Mouse (Mus musculus) frontal cortex, postnatal 25 days (tissue): ENCODE measurements around the gene Clrn2.

Experiments
- DNase-seq, 2 experiments: peaks; one replicate each; pipeline ENCODE4 v3.0.0; 2022; ENCODE audit warnings: low spot score in 2 of 2

Clrn2 gene

DNA sequence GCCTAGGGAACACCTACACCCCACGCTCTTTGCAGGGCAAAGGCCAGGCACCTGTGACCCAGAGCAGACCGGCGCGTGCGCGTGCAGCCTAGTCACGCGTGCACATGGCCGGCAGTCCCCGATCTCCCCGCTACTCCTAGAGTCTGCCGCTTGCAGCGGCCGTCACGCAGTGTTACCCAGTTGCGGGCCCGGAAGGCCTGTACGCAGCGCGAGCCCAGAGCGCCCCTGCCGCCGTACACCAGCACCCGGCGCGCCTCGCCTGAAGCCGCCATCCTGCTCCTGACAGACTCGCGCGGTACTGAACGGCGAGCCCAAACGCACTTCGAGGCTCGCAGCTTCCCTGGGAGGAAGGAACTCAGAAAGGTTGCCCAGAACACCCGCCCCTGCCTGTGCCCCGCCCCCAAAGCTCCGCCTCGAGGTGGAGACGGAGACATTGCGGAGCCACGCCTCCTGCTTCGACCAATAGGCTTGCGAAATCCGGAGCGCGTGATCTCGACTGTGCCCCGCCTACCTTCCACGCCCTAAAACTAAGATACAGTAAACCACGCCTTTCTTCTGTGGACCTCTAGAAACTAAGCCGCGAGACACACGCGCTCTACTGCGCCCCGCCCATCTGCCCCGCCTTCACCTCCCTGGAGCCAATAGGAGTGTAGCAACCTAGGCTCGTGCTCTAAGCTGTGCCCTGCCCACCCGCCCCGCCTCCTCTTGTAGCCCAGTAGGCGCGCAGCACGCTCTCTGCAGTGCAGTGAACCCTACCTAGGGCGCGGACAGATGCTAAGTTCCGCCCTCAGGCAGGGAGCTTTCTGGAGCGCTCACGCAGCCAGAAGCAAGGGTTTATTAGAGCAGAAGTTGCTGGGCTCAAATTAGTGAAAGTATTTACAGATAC, 3.5 kb upstream of the Clrn2 start, which contains the start of gene Qdpr:
Gene Qdpr (minus strand): TSS at position 406 of the 886 bp plus-strand sequence.
- peak; percentile 72 to 85 for DNase-seq

DNA sequence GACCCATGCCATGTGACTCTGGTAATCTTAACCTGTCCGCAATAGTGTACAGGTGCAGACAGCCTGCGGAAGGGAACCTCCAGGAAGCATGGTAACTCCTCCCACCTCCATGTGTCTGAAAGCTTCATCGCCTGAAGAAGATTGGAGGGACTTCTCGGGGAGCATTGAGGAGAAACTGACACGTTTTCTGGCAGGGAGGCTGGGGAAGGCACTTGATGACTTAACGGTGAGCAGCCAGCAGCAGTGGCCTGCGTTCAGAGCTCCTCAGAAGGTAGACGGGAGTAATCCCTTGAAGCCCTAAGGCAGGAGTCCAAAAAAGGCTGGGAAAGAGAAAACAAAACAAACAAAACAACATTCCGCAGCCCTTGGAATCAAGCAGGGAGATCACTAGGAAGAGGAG, 905 bp downstream of the Clrn2 start:
- DNase-seq = no peak

DNA sequence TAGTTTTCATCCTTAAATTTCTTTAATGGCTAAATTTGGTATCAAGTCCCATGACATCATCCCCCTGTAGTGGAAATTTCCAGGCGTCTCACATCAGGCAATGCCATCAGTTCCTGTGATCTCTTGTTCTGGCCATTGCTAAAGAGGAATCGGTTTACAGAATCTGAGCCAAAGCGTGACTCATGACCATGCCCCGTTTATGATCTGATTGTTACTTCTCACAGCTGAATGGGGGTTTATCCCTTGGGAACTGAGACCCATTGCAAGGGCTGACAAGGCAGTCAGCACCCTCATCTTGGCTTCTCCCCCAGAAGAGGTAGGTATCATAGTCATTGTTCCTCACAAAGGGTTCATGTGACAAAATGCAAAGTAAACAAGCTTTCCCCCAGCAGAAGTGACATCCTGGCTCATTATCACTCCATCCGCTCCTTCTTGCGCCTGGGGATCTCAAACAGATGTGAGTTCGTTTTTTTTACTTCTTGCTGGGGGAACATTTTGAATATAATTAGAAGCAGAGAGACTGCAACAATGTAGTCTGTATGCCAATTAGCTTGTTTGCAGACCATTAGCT, 19.4 kb downstream of the Clrn2 start:
- DNase-seq = no peak

DNA sequence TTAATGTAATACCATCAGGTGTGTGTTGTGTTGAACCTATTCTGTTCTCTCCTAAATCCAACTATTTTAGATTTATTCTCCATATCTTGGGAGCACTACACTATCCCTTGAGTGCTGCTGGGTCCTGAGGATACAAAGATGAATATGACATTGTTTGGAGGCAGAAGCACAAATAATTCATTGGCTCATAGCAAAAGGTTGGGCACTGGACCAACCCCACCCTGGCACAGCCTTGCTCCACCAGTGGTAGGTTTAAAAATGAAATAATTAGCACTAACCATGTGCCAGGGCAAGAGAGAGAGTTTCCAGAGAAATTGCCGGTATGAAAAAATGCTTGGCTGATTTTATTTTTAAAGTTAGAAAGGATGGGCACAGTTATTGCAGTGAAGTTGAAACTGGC, 20.0 kb downstream of the Clrn2 start:
- DNase-seq = no peak

DNA sequence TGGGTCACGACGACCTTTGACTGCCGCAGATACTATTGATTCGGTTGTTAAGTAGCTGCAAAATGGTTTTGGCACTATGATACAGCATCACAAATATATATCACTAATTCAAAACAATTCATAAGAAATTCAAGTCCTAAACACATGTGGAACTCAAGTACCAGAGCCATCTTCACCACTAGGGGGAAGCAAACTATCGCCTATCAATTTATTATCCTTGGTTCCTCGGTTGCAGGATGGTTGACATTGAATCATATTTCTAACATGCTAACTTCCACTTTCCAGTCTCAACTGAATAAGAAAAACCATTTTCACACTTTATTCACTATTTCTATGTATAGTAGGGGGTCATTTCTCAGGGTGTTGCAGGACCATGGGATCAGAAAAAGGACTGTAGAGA, 20.7 kb downstream of the Clrn2 start:
- no peak for DNase-seq

DNA sequence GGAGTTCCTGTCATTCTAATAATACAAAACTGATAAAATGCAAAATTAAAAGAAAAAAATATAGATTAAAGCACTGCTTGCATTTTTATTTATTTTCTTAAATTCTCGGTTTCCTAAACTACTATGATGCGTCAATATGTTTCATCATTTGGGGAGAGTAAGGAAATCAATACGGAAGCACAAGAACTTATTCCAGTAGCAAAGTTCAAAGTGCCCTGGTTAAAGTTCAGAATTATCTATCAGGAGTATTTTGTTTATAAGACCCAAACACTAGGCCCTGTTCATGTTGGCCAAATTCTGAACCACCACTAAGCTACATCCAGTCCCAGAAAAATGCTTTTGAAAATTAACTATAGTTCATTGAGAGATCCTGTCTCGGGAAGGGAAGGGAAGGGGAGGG, 21.2 kb downstream of the Clrn2 start:
- no peak for DNase-seq

DNA sequence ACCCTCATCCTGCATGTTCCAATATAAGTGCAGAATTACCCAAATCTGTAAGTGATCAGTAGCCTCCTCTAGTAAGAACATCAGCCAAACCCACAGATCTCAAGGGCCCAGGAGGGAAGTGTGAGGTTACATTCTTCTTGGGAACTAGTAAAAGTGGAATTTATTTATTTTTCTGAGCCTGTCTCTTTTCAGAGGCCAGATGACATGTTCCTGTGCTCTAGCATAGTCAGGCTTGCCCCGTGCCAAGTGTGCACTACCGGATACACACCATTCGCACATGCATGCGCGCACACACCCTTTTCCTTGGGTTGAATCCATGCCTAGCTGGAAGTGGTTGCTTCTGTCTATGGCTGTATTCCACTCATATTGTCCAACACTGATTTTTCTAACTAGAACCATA, 22.2 kb downstream of the Clrn2 start:
- no peak for DNase-seq

DNA sequence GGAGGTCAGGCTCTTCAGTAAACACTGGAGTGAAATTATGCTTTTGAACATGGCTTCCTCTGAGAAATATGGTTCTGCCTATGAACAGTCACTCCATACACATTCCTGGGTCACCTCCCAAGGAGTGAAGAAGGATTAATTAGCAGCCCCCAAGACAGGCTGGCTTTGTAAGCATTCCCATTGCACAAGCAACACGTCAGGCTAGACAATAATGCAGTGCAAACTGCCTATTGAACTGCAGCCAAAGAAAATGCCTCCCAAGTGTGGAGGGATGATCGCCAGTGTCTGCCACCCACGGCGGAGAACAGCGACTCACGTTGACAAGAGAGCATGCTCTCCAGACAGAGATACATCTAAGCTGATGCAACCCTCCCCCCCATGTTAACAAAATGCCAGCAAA, 22.7 kb downstream of the Clrn2 start:
- no peak for DNase-seq

DNA sequence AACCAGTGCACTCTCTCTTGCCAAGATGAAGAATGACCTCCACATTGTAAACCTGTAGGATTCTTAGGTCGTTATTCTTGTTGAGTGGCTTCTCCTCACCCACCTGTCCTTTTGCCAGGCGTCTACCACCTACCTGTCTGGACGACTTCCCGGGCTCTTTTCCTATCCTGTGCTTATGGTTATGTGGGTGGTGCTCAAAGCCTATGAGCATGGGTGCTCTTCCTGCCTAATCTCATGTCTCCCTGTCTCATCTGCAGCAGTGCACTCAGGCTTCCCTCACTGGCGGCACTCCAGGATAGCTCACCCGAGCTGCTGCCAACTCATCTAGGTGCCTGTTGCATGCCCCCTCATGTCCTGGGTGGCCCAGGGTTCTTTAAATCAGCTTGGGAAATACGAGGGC, 24.1 kb downstream of the Clrn2 start:
- DNase-seq = no peak

DNA sequence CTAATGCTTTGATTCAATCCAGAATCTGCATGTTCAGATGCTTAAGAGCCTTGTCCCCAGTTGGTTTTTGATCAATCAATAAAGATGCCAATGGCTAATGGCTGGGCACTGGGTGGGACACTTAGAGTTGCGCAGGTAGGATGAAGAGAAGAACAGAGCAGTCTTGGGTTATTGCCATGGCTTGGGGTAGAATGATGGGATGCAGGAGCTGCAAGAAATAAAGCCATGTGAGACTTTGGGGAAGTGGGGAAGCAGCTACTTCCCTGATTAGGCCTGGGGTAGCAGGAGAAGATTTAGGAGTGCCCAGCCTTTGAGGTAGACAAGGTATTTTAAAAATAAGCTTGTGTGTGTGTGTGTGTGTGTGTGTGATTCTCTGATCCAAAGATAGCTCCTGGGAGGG, 26.5 kb downstream of the Clrn2 start:
- no peak for DNase-seq

DNA sequence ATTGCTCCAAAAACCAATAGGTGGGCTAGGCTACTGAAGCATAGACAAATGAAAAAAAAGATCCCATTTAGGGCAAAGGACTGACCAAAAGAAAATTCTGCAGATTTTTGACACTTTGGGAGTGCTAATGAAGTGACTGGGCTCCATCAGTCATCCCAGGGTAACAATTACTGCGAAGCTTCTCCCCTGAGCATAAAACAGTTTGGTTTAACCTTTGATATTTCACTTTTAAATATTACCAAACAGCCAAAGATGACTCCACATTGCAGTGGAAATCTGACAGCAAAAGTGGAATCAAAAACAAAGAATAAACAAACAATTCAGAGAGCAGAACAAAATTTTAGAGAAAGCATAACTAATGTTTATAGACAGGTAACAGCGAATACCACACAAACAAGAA, 27.6 kb downstream of the Clrn2 start:
- no peak for DNase-seq

DNA sequence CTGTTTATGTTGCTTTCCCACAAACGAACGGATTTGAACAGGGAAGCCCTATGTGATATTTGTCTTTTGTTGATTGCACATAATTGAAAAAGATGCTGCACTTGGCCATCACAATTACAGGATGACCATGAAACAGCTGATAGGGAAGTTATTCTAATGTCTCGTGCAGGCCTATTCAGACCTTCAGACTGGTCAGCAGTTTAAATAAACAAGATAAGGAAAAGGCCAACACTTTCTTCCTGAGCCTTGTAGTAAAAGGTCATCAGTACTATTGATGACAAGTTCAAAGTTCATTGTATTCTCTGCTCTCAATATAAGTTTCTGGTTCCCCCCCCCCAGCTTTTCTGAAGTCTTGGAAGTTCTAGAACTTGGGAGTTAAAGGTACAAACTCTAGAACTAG, 29.1 kb downstream of the Clrn2 start:
- no peak for DNase-seq

DNA sequence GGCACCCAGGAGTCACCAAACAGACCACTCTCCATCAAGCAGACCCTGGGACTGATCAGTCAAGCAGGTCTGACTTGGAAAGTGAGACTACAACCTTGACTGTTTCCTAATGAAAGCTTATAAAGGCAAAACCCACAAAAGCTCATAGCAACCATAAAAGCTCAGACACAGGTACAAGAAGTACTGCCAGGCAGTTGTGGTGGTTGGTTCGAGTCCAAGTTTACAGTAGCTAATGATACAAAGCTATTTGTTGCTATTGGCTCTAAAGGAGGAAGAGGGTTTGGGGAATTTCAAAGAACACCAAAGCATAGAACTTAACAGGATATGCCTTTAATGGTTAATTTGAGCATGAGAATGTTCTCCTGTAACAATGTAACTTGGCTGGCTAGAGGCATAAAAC, 30.1 kb downstream of the Clrn2 start:
- no peak for DNase-seq

DNA sequence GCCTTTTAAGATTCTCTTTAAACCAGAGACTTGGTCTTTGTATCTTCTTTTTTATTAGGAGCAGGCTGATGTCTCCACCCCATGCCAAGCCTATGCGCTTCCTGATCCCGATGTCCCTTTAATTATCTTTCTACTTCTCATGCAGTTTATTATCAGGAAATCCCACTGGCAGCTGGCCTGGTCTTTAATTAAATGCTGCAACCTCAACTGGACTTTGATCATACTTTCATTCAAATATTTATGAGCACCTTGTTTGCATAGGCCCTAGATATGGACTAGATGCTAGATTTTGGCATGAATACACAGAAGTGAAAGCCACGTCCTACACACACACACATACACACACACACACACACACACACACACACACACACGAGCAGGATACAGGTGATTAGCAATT, 38.2 kb downstream of the Clrn2 start:
- DNase-seq = no peak

DNA sequence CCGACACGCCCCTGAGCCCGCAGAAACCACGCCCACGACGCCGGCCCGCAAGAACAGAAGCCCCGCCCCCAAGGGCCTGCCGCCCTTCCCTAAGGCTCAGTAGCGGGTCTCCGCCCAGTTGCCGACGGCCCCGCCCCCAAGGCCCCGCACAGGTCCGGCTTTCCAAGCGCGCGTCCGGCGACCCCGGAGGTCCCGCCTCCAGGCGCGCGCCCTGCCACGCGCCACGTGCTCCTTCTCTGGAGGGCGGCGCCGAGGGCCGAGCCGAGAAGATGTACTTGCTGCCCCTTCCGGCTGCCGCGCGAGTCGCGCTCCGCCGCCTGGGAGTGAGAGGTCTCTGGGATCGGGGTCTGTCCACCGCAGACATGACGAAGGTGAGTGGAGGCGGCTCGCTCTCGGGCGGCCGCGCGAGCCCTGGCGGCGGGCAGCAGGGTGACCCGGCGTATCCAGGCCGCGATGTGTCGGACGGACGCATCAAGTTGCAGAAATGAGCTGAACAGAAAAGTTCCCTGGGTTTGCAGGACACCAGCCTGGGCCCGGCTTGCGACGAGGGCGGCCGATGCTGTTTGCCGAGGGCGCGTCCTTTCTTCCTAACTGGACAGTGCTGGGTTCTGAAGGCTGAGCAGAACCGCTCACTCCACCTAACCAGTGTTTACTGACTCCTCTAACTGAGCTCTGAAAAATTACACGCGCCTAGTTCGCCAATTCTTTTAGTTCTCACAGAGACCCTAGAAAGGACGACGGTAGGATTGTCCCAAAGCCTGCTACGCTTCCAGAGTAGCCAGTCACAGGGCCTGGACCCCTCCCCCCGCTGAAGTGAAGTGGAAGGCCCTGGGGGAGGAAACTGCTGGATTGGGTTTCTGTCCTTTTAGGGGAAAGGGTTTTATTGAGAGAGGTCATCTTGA, 39.9 kb downstream of the Clrn2 start, which contains the start of gene Lap3:
Gene Lap3 (plus strand): TSS at position 184 of the 902 bp plus-strand sequence.
- peak; percentile 90 to 94 for DNase-seq

DNA sequence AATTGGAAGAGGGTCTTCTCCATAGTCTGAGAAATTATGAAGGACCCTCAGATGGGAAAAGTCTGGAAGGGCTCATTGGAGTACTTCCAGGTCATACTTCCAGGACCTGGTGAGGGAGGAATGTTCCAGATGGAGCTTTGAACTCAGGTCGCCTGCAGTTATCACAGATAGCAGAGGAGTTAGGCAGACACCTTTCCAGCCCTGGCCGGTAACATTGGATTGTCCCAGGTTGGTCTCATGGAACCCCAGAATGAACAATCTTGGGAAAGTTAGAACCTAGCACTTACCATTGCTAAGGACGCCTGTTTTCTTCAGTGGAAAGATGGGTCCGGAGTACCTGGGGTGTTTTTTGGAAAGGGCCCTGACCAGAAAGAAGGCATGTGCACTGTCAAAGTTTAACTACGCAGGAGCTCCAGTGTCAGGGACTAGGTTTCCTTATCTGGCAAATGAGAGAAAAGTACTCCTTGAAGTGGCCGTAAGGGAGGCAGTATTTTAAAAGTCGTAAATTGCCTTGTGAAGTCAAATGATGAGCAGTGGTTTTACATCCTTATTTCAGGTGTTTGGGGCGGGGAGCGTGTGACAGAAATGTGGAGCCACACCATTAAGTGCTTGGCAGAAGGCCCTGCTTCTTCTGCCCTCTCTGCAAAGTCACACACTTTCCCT, 40.7 kb downstream of the Clrn2 start:
- no peak for DNase-seq

DNA sequence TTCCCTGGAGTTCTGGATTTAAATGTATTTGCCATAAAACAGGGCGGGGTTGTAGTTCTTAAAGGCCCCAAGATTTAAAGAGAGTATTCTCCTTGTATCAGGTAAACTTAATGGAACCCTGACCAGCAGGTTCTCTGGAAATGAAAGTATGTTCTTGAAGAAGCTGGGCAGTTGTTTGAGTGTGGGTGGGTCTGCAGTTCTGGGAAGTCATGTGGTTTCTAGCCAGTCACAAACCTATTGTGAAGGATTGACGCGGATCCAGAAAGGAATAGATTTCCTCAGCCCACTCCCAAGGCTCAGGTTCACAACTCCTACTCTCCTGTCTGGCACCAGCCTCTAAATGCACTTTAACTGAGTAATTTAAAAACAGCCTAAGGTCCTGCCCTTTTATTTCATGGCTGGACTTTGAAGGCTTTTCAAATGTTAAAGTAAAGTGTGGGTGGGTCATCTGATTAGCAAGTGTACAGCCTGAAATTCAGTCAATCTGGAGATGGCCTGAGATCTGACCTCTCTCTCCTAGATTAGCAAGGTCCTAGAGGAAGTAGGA, 42.0 kb downstream of the Clrn2 start:
- no peak for DNase-seq

DNA sequence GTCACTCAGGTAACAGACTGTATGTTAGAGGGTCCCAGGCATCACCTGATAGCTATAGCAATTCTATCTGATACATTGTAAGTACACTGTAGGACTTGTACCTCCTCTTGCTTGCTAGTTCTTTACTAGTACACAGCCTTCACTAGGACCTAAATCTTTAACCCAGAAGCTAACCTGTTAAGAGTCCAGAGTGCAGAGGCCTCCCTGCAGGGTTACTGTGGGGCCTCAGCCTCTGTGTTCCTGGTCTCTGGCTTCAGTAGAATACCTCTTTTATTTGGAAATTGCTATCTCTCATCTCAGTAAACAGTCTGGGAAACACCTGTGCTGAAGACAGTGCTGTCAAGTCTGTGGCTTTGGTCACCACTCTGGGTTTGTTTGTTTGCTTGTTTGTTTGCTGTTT, 42.5 kb downstream of the Clrn2 start:
- DNase-seq = no peak

DNA sequence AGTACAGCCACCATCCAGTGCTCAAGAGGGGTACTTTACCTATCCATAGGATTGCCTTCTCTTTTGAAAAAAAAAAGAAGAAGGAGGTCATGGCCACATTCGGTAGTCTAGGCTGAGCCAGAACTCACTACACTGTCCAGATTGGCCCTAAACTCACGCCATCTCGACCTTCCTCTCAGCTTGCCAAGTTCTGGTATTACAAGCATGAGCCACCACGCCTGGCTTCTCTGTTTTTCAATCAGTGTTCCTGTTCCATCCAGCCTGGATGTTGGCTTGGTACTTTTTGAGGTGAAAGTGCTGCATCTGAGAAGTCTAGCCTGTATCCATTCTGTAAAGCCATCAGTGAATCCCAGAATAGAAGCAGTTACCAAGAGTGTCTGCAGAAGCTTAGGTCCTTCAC, 42.9 kb downstream of the Clrn2 start:
- no peak for DNase-seq

DNA sequence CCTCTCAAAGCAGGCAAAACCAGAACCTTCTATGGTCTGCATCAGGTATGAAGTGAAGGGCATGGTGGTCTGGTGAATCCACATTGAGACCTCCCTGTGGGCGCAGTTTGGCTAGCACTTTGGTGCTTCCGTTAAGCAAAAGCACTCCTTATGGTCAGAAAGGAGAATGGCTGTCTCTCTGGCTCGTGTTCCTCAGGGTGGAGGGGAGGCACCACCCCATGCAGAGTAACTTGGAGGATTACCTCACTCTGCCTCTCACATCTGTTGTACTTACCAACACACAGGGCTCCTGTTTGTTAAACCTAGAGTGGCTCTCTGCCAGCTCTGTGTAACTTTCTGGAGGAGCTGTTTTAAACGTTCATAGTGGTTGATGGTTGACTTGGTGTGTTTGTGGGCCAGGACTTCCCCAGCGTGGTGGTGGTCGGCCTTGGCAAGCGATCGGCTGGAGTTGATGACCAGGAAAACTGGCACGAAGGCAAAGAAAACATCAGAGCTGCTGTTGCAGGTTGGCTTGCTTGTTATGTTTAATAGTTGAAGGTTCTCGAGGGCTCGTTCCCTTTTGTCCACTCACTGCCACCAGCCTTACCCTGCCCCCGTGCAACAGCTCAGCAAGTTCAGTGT, 43.5 kb downstream of the Clrn2 start:
- DNase-seq = no peak

DNA sequence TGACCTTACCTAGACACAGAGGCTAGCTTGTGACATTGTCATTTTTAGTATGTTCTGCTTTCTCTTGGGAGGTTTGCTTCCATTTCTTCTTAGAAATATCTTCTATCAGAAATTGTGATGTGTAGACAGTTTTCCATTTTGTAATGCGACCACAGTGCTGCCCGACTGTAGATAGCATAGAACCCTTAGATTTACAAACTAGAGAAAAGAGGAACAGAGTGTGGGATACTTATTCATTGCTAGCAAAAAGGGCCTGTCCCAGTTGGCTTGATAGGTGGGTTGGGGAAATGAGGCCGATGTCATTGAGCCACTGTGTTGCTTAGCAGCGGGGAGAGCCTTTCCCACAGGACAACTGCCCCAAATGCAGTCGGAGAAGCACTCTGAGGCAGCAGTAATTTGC, 44.0 kb downstream of the Clrn2 start:
- DNase-seq = no peak
